ENCODE assay signal across 8 mouse cellular contexts in genomic region chr14:21986733-21987659, GRCm38 (mm10). TPM values are rescaled to one million over a fixed set of nuclear protein-coding genes. Genes with fewer than 3 reads are reported as not detected.
DNase-seq lines count a peak whose midpoint lies in the region; ATAC-seq and TF ChIP-seq lines count a peak whose summit lies in the region.

No protein-coding gene starts in this region.

- peaks cover 66% of the 10 kb centered on the region for H3K27me3 ChIP-seq in ES-Bruce4 (ENCODE audit: control insufficient read depth, insufficient read depth, low read length, poor library complexity, severe bottlenecking)
- H3K27me3 ChIP-seq in embryonic facial prominence, embryonic 13.5 days = peaks cover 50% of the 10 kb centered on the region
- H3K27me3 ChIP-seq in hindbrain, embryonic 12.5 days = peaks cover 32% of the 10 kb centered on the region

- TF ChIP-seq CTCF in ES-Bruce4 (IDR thresholded peaks at IDR 0.05; ENCODE audit: low read depth, low read length) = no peak

- no peak for TF ChIP-seq EP300 in ES-Bruce4 (IDR thresholded peaks at IDR 0.05; ENCODE audit: insufficient read depth, low read depth, low read length)

- peak overlapping the region; percentile 62 for H3K9ac ChIP-seq in ES-Bruce4 (ENCODE audit: low read depth, poor library complexity, severe bottlenecking)
- H3K9ac ChIP-seq in embryonic facial prominence, embryonic 13.5 days = peak overlapping the region; percentile 97
- H3K9ac ChIP-seq in hindbrain, embryonic 12.5 days = peak overlapping the region; percentile 97

- TF ChIP-seq POLR2A in ES-Bruce4 (IDR thresholded peaks at IDR 0.05; ENCODE audit: insufficient read depth, low read length) = no peak

- H3K4me3 ChIP-seq in ES-Bruce4 (ENCODE audit: low read depth, low read length) = peak overlapping the region; percentile 79
- peak overlapping the region; percentile 83 for H3K4me3 ChIP-seq in embryonic facial prominence, embryonic 13.5 days
- peak overlapping the region; percentile 83 for H3K4me3 ChIP-seq in hindbrain, embryonic 12.5 days

- H3K4me2 ChIP-seq in embryonic facial prominence, embryonic 13.5 days = peak overlapping the region; percentile 77
- peak overlapping the region; percentile 76 for H3K4me2 ChIP-seq in hindbrain, embryonic 12.5 days (replicated peaks)

- H3K27ac ChIP-seq in ES-Bruce4 (ENCODE audit: insufficient read depth, low read length) = no peak overlapping the region
- H3K27ac ChIP-seq in embryonic facial prominence, embryonic 13.5 days = peak overlapping the region; percentile 98
- peak overlapping the region; percentile 99 for H3K27ac ChIP-seq in hindbrain, embryonic 12.5 days

- ATAC-seq in embryonic facial prominence, embryonic 13.5 days (ENCODE audit: insufficient number of reproducible peaks, insufficient read depth, low FRiP score, low TSS enrichment, low read depth) = 0 out of 2 replicates have a peak, but pooled peaks have one; percentile 11
- peak; percentile 17 for ATAC-seq in hindbrain, embryonic 12.5 days (ENCODE audit: low FRiP score)
- ATAC-seq in CD4-positive, CD25-positive, alpha-beta regulatory T cell, adult 4 months = no peak

- WGBS in embryonic facial prominence, embryonic 13.5 days = under 1% methylated on average over 39 of the region's 61 CpGs
- under 1% methylated on average over 58 of the region's 61 CpGs for WGBS in hindbrain, embryonic 12.5 days

- H3K9me3 ChIP-seq in ES-Bruce4 (replicated peaks; ENCODE audit: control insufficient read depth, insufficient read depth, low read length, poor library complexity, severe bottlenecking) = no peaks in the 10 kb centered on the region
- H3K9me3 ChIP-seq in embryonic facial prominence, embryonic 13.5 days = no peaks in the 10 kb centered on the region
- no peaks in the 10 kb centered on the region for H3K9me3 ChIP-seq in hindbrain, embryonic 12.5 days (replicated peaks)

- no peaks in the 10 kb centered on the region for H3K4me1 ChIP-seq in ES-Bruce4 (ENCODE audit: control insufficient read depth, insufficient read depth, low read length)
- peaks cover 47% of the 10 kb centered on the region for H3K4me1 ChIP-seq in embryonic facial prominence, embryonic 13.5 days
- H3K4me1 ChIP-seq in hindbrain, embryonic 12.5 days = peaks cover 51% of the 10 kb centered on the region

- no peaks in the 10 kb centered on the region for H3K36me3 ChIP-seq in ES-Bruce4 (ENCODE audit: control insufficient read depth, insufficient read depth, low read length, poor library complexity, severe bottlenecking)
- peaks cover 14% of the 10 kb centered on the region for H3K36me3 ChIP-seq in embryonic facial prominence, embryonic 13.5 days
- peaks cover 12% of the 10 kb centered on the region for H3K36me3 ChIP-seq in hindbrain, embryonic 12.5 days

- DNase-seq in cerebellum, adult 8-10 months = peak; percentile 18
- DNase-seq in cerebellum, postnatal 36 days = no peak
- DNase-seq in liver = peak; percentile 25
- DNase-seq in neural tube, embryonic 10.5 days (ENCODE audit: extremely low spot score, low spot score) = peak; percentile 71

RNA-seq across cellular contexts. Expression of gene Zfp503, which starts 2.4 kb away (rescaled TPM):
- polyA plus RNA-seq in ES-Bruce4 (2011; ENCODE audit: insufficient read depth, insufficient read length, low read depth, missing spikeins) = 0.37 and 0.68 TPM in 2 replicates
- 25.9 and 30.5 TPM in 2 replicates for polyA plus RNA-seq in embryonic facial prominence, embryonic 13.5 days (2015; fragmentation: Nextera tagmentation; extraction: Ambion mirVana)
- 39.0 and 45.6 TPM in 2 replicates for polyA plus RNA-seq in hindbrain, embryonic 12.5 days (2016; fragmentation: Nextera tagmentation; extraction: Ambion mirVana)
- not detected for polyA plus RNA-seq in CD4-positive, CD25-positive, alpha-beta regulatory T cell, adult 4 months (2017; shearing (Covaris generic))

RNA-seq across cellular contexts. Expression of gene Lrmda, which starts 32.5 kb away (rescaled TPM):
- not detected in 2 replicates for polyA plus RNA-seq in ES-Bruce4 (2011; ENCODE audit: insufficient read depth, insufficient read length, low read depth, missing spikeins)
- polyA plus RNA-seq in embryonic facial prominence, embryonic 13.5 days (2015; fragmentation: Nextera tagmentation; extraction: Ambion mirVana) = 0.52 and 1.2 TPM in 2 replicates
- polyA plus RNA-seq in hindbrain, embryonic 12.5 days (2016; fragmentation: Nextera tagmentation; extraction: Ambion mirVana) = 0.53 and 0.83 TPM in 2 replicates
- polyA plus RNA-seq in CD4-positive, CD25-positive, alpha-beta regulatory T cell, adult 4 months (2017; shearing (Covaris generic)) = not detected

Comparison
In these comparisons a context has a peak if more than half of its experiments do, and no peak if none do; other contexts are left out.
1. DNase-seq: peak in cerebellum, adult 8-10 months (single experiment), liver (single experiment) and neural tube, embryonic 10.5 days (single experiment); none in cerebellum, postnatal 36 days (0 of 2).
2. RNA of gene Zfp503, which starts 2.4 kb away (polyA plus RNA-seq): 39.0 to 45.6 TPM in hindbrain, embryonic 12.5 days and 25.9 to 30.5 TPM in embryonic facial prominence, embryonic 13.5 days; 0.37 to 0.68 TPM in ES-Bruce4 and not detected in CD4-positive, CD25-positive, alpha-beta regulatory T cell, adult 4 months; every median in the first group is over 10 times any median in the second.
3. Peak in every context shown above with its lines, with median percentiles within 50 percentile points of each other: H3K4me3 ChIP-seq and H3K9ac ChIP-seq.